21 mouse cellular contexts compared by ENCODE assay signal in the genomic region with DNA sequence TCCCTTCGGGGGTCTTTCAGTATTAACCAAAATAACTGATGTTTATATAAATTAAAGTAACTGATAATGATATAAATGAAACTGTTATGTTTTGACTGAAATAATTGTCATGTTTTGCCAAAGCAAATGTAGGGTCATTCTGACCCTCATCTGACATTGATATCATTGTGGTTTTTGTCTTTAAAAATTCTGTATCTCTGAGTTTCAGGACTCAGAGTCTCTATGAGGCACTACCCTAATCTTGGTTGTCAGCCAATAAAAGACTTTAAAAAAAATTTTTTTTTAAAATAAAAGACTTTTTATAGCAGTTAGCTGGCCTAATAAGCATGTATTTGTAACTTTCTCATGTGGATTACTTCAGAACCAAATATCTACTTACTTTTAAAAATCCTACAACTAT. TPM values are rescaled to one million over a fixed set of nuclear protein-coding genes. Genes with fewer than 3 reads are reported as not detected.
"Had no signal": no experiment of that assay in that cellular context is flagged by ENCODE, and none has a peak within 500 bp of the region (broad histone marks: within the 10 kb centered on the region; RNA-seq: fewer than 3 reads in every experiment).

No protein-coding gene starts in this region.

- H3K27me3 ChIP-seq: megakaryocyte, embryonic 14.5 days; midbrain, embryonic 12.5 days; neural tube, embryonic 12.5 days had no signal

- H3K4me3 ChIP-seq: megakaryocyte, embryonic 14.5 days; midbrain, embryonic 10.5 days; midbrain, embryonic 12.5 days; myocyte; neural tube, embryonic 12.5 days had no signal

- DNase-seq: lung, embryonic 14.5 days; lung, postnatal 4 days; midbrain, embryonic 14.5 days; right cerebral cortex, postnatal 14 days; thymus, adult 18-20 months; thymus, postnatal 14 days; thymus, postnatal 36 days had no signal

- H3K9me3 ChIP-seq: megakaryocyte, embryonic 14.5 days; midbrain, embryonic 10.5 days; midbrain, embryonic 12.5 days; neural tube, embryonic 12.5 days had no signal

- ATAC-seq: midbrain, embryonic 16.5 days had no signal

- H3K9ac ChIP-seq: lung, embryonic 14.5 days; midbrain, embryonic 12.5 days; neural tube, embryonic 12.5 days had no signal

- H3K4me2 ChIP-seq: lung, embryonic 14.5 days; midbrain, embryonic 12.5 days; neural tube, embryonic 12.5 days had no signal

- H3K27ac ChIP-seq: midbrain, embryonic 10.5 days; midbrain, embryonic 12.5 days; neural tube, embryonic 12.5 days had no signal

- H3K4me1 ChIP-seq: megakaryocyte, embryonic 14.5 days; midbrain, embryonic 10.5 days; midbrain, embryonic 12.5 days; neural tube, embryonic 12.5 days had no signal

RNA-seq across cellular contexts. Expression of a gene that starts 37.7 kb away (rescaled TPM):
- total RNA-seq: neutrophil, adult 5-6 weeks had no signal
- polyA plus RNA-seq: liver, embryonic 16.5 days; lung, embryonic 14.5 days; lung, embryonic 16.5 days; midbrain, embryonic 10.5 days; midbrain, embryonic 12.5 days; midbrain, embryonic 14.5 days; midbrain, embryonic 16.5 days; myocyte; neural tube, embryonic 12.5 days; neural tube, embryonic 14.5 days; spleen, adult 2 months; stomach, embryonic 14.5 days; stomach, embryonic 16.5 days; thymus, postnatal 0 days had no signal
